Mouse (Mus musculus) bone marrow macrophage, adult 2 months (primary cell): Measurements from ENCODE around the gene C1qtnf2.

ENCODE experiments used
- CTCF ChIP-seq: IDR thresholded peaks from 2 replicates; pipeline ENCODE4 v1.5.1; 2012; ENCODE audit warnings: low read depth, mild to moderate bottlenecking, low read length, moderate library complexity
- POLR2A ChIP-seq: IDR thresholded peaks from 2 replicates; pipeline ENCODE4 v1.6.1; 2012; ENCODE audit warnings: mild to moderate bottlenecking, low read depth, low read length, borderline replicate concordance

GRCm38 (mm10) chr11:43537074-43537473 lies 63.0 kb downstream of the C1qtnf2 start:
- TF ChIP-seq CTCF (no peak), POLR2A (no peak)
